In the genomic region with DNA sequence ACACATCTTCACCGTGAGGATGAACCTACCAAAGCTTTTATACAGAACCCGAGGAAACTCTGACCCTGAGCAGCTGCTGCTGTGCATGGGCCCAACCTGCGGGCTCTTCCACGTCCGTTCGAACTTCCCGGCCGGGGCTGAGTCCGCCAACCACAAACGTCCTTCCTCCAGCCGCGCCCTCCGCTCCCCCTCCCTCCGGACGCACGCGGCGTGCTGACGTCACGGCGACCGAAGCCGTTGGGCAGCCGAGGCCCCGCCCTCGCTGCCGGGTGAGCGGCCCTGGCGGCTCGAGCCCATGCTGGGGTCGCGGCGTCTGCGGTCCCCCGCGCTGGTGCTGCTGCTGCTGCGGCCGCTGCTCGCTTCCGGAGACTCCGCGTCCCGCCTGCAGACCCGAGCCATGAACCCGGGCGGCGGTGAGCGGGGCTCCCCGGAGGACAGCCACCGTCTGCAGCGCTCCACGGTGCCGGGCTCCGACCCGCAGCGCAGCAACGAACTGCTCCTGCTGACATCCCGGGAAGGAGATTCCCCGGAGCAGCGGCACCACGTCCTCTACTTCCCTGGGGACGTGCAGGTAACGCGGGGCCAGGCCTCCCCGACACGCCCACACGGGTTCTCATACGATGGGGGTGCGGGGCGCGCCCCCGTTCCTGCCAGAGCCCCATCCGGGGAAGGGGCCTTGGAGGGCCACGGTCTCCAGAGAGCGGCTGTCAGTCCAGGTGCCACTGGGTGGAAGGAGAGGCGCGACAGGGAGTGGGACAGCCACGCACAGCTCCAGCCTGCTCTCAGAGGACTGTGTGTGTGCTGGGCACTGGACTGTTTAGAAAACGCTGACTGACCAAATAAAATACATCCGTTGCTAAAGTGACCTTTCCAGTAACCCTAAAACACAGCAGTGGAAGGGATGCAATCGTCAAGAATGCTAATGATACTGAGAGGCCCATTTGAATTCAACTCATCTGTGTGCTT, we compare ENCODE assay signal across 7 mouse cellular contexts. TPM values are rescaled to one million over a fixed set of nuclear protein-coding genes. Genes with fewer than 3 reads are reported as not detected.
DNase-seq lines count a peak whose midpoint lies in the region; ATAC-seq lines count a peak whose summit lies in the region.

Gene 1700066M21Rik, plus strand, starts transcription at position 245 of the 966 bp plus-strand sequence.

- peak within 1 kb of the TSS; percentile 92 for H3K9ac ChIP-seq in intestine, embryonic 16.5 days (ENCODE audit: low read depth, low read length)
- peak within 1 kb of the TSS; percentile 88 for H3K9ac ChIP-seq in midbrain, embryonic 11.5 days (ENCODE audit: low read length)

- ATAC-seq in intestine, embryonic 16.5 days: peak; percentile 98
- peak; percentile 98 for ATAC-seq in midbrain, embryonic 11.5 days (ENCODE audit: low FRiP score)

- peaks cover 5% of the 10 kb centered on the region for H3K4me1 ChIP-seq in intestine, embryonic 16.5 days (ENCODE audit: control insufficient read depth, insufficient read depth, low read length)
- H3K4me1 ChIP-seq in midbrain, embryonic 11.5 days (ENCODE audit: control insufficient read depth, insufficient read depth, low read length): peaks cover 8% of the 10 kb centered on the region; the same call in 1 of the 2 replicates

- peak within 1 kb of the TSS; percentile 92 for H3K4me3 ChIP-seq in intestine, embryonic 16.5 days (ENCODE audit: low read length)
- peak within 1 kb of the TSS; percentile 86 for H3K4me3 ChIP-seq in midbrain, embryonic 11.5 days (ENCODE audit: low read depth, low read length)

- DNase-seq in adrenal gland, adult 18-20 months (ENCODE audit: low spot score in 2 of 2): peak; percentile 96 to 97
- peak; percentile 97 for DNase-seq in embryo, embryonic 11 days
- DNase-seq in gastrocnemius, postnatal 36 days: peak; percentile 91
- DNase-seq in left cerebral cortex, postnatal 36 days (ENCODE audit: low spot score in 2 of 2): peak; percentile 93 to 94
- DNase-seq in midbrain, embryonic 11.5 days (ENCODE audit: low spot score, missing footprints): peak; percentile 99
- DNase-seq in skeletal muscle tissue, adult 2 months (ENCODE audit: low read depth, low spot score): peak; percentile 79

- peak within 1 kb of the TSS; percentile 85 for H3K4me2 ChIP-seq in intestine, embryonic 16.5 days (ENCODE audit: low read depth, low read length)
- H3K4me2 ChIP-seq in midbrain, embryonic 11.5 days: peak within 1 kb of the TSS; percentile 82

- no peaks in the 10 kb centered on the region for H3K9me3 ChIP-seq in intestine, embryonic 16.5 days (ENCODE audit: control insufficient read depth, low read length)
- no peaks in the 10 kb centered on the region for H3K9me3 ChIP-seq in midbrain, embryonic 11.5 days (ENCODE audit: control insufficient read depth, low read length)

- no peaks in the 10 kb centered on the region for H3K36me3 ChIP-seq in intestine, embryonic 16.5 days (ENCODE audit: control insufficient read depth, insufficient read depth, low read length)
- no peaks in the 10 kb centered on the region for H3K36me3 ChIP-seq in midbrain, embryonic 11.5 days (ENCODE audit: control insufficient read depth, insufficient read depth, low read length)

- H3K27ac ChIP-seq in intestine, embryonic 16.5 days (ENCODE audit: low read length): peak within 1 kb of the TSS; percentile 75
- peak within 1 kb of the TSS; percentile 30; the same call in 1 of the 2 replicates for H3K27ac ChIP-seq in midbrain, embryonic 11.5 days (ENCODE audit: low read depth, low read length)

- H3K27me3 ChIP-seq in intestine, embryonic 16.5 days (replicated peaks; ENCODE audit: control insufficient read depth, insufficient read depth, low read length): no peaks in the 10 kb centered on the region
- no peaks in the 10 kb centered on the region for H3K27me3 ChIP-seq in midbrain, embryonic 11.5 days (ENCODE audit: control insufficient read depth, insufficient read depth, low read length)

- under 1% methylated on average over 80 of the region's 81 CpGs for WGBS in intestine, embryonic 16.5 days
- WGBS in midbrain, embryonic 11.5 days: under 1% methylated on average over 81 of the region's 81 CpGs

- intact Hi-C loops in gastrocnemius, postnatal 36 days (cut with DNase I): no loop called here
- intact Hi-C loops in left cerebral cortex, postnatal 36 days (cut with DNase I): no loop called here

RNA-seq across cellular contexts. Expression of gene 1700066M21Rik, which starts in this region (rescaled TPM):
- 1 to 10 TPM; 7.5 to 8.3 TPM for total RNA-seq in adrenal gland, adult 18-20 months (2021)
- total RNA-seq in gastrocnemius, postnatal 36 days (2021): 1 to 10 TPM; 1.6 to 2.0 TPM
- 10.9 and 11.5 TPM in 2 replicates for polyA plus RNA-seq in intestine, embryonic 16.5 days (2015; fragmentation: Nextera tagmentation; extraction: Ambion mirVana)
- 10 to 100 TPM; 21.9 to 23.4 TPM for total RNA-seq in left cerebral cortex, postnatal 36 days (2021)
- polyA plus RNA-seq in midbrain, embryonic 11.5 days (2014; fragmentation: Nextera tagmentation; extraction: Ambion mirVana): 12.0 and 13.4 TPM in 2 replicates

Comparison
In these comparisons a context has a peak if more than half of its experiments do, and no peak if none do; other contexts are left out.
1. Peak in every context shown above with its lines: DNase-seq, ATAC-seq, H3K4me3 ChIP-seq and H3K27ac ChIP-seq.